Mouse (Mus musculus) C2C12 (cell line): ENCODE results near the gene Phlpp1.

Source experiments
- CEBPB ChIP-seq: IDR thresholded peaks from one replicate; pipeline ENCODE4 v1.6.1; 2011; ENCODE audit warnings: low read depth, mild to moderate bottlenecking, control low read depth, moderate library complexity
- CTCF ChIP-seq: IDR thresholded peaks from one replicate; pipeline ENCODE4 v1.5.1; 2011; ENCODE audit not compliant: control insufficient read depth, insufficient read depth, insufficient read length
- MYOD1 ChIP-seq: IDR thresholded peaks from one replicate; pipeline ENCODE4 v1.6.1; 2011; ENCODE audit warnings: low read depth; ENCODE audit not compliant: control insufficient read depth, insufficient read length
- MYOG ChIP-seq: IDR thresholded peaks from one replicate; pipeline ENCODE4 v1.6.1; 2011; ENCODE audit not compliant: control insufficient read depth, insufficient read length; ENCODE audit errors: extremely low read depth
- USF1 ChIP-seq: IDR thresholded peaks from one replicate; pipeline ENCODE4 v1.6.1; 2011; ENCODE audit warnings: low read depth, mild to moderate bottlenecking, control low read depth, moderate library complexity

DNA sequence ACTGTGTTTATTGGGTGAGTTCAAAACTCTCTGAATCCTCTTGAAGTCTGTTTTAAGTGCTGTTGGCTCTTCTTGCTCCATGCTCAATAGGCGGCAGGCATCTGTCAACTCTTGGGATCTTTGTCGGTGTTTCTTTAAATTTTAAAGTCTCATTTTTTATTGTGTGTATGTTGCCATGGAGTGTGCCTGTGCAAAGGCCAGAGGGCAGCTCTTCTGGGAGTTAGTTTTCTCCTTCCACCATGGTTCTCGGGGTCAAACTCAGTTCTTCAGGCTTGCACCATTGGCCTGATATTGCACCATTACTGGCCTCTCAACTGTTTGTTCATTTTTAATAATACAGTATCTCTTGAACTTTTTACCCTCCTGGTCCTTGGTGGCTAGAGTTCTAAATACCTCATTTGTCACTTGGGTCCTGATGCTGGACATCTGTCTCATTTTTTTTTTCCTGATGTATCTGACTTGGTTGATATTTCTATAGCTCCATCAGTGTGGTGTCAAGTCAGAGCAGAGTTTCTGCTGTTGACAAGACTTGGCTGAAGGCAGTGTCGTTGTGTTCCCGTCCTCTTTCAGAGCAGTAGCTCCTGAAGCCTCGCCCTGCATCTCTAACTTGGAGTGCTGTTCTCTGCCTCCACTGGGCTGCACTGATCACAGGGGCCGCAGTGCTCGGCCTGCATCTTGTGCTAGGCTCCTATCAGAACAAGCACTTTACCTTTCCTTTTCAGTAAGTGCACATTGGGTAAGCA, 108.8 kb downstream of the Phlpp1 start:
- TF ChIP-seq CTCF (no peak), MYOD1 (no peak), MYOG (no peak), USF1 (no peak), CEBPB (no peak)
